Mouse (Mus musculus) olfactory bulb, adult 2 months (tissue): Measurements from ENCODE around the gene Ezh1.

ENCODE experiments used
- CTCF ChIP-seq: fragments of 200-500 bp; IDR thresholded peaks from 2 replicates; pipeline ENCODE4 v1.5.1; 2012; ENCODE audit warnings: low read depth, mild to moderate bottlenecking, low read length, moderate library complexity; ENCODE audit not compliant: insufficient read depth
- POLR2A ChIP-seq: fragments of 200-500 bp; IDR thresholded peaks from 2 replicates; pipeline ENCODE4 v1.6.1; 2012; ENCODE audit warnings: mild to moderate bottlenecking, low read depth, low read length, moderate library complexity; ENCODE audit not compliant: insufficient read depth

GRCm38 (mm10) chr11:101232010-101232839 lies 6.0 kb upstream of the Ezh1 start:
- TF ChIP-seq POLR2A: no peak
- TF ChIP-seq CTCF: no peak
